Mouse (Mus musculus): ENCODE results near the gene Fam81a. TPM values are rescaled to one million over a fixed set of nuclear protein-coding genes. Genes with fewer than 3 reads are reported as not detected.

Gene Fam81a
- polyA plus RNA-seq, 1 experiment from 2014 or later, result 6.3 TPM

DNA sequence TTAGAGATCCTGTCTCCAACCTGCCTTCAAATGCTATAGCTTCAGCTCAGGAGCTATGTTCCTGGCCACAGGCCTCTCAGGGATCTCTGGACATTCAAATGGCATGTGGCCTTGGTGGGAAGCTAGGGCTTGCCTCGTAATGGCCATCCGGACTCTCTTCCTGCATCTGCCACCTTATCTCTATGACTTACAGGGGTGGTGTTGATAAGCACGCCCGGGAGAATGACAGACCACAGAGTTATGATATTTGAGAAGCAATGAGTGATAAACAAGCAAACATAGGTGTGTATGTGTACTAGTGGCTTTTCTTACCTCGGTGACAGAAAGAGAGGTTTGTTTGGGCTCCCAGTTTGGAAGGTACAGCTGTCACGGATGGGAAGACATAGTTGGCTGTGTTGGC is 96.1 kb downstream of the Fam81a start:
- ATAC-seq (ENCODE audit: low FRiP score) (no peak), DNase-seq (ENCODE audit: low spot score) (no peak)
- 91% methylated on average over 6 of the region's 6 CpGs for WGBS

DNA sequence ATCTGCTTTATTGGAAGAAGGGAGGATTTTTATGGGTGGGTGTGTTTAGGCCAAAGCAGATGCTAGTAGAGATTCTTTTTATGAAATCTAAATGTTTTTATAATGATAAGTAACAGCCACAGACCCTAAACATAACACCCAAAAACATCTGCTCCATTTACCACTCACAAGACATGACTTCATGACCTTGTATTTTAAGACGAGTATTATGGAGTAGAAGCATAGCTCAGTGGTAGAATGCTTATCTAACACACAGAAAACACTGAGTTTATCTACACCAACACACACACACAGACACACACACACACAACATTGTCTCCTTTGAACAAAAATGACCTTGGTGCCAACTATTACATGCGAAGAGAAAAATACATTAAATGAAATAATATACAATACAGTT is 97.5 kb downstream of the Fam81a start:
- Histone ChIP-seq H3K36me3 (ENCODE audit: control insufficient read depth, insufficient read depth, low read length) (no peaks in the 10 kb centered on the region), H3K9ac (ENCODE audit: low read depth, low read length) (no peak overlapping the region), H3K4me3 (ENCODE audit: low read depth, low read length) (no peak overlapping the region), H3K4me1 (replicated peaks; ENCODE audit: control insufficient read depth, insufficient read depth, low read length) (no peaks in the 10 kb centered on the region), H3K27me3 (ENCODE audit: control insufficient read depth, insufficient read depth, low read length) (no peaks in the 10 kb centered on the region), H3K9me3 (ENCODE audit: control insufficient read depth, low read length) (no peaks in the 10 kb centered on the region), H3K27ac (ENCODE audit: low read depth, low read length) (no peak overlapping the region), H3K4me2 (replicated peaks; ENCODE audit: low read depth, low read length) (no peak overlapping the region)
- ATAC-seq (ENCODE audit: low FRiP score) (no peak), DNase-seq (ENCODE audit: low spot score) (no peak)
- 80% methylated on average over 2 of the region's 2 CpGs for WGBS

More for the DNA sequence above, 96.1 kb downstream of the Fam81a start:
- H3K9ac ChIP-seq (ENCODE audit: low read depth, low read length), result no peak overlapping the region
- no peaks in the 10 kb centered on the region for H3K9me3 ChIP-seq (ENCODE audit: control insufficient read depth, low read length)
- no peaks in the 10 kb centered on the region for H3K27me3 ChIP-seq (ENCODE audit: control insufficient read depth, insufficient read depth, low read length)
- no peak overlapping the region for H3K27ac ChIP-seq (ENCODE audit: low read depth, low read length)
- H3K4me3 ChIP-seq (ENCODE audit: low read depth, low read length), result no peak overlapping the region
- no peaks in the 10 kb centered on the region for H3K36me3 ChIP-seq (ENCODE audit: control insufficient read depth, insufficient read depth, low read length)
- H3K4me2 ChIP-seq (replicated peaks; ENCODE audit: low read depth, low read length), result no peak overlapping the region
- H3K4me1 ChIP-seq (replicated peaks; ENCODE audit: control insufficient read depth, insufficient read depth, low read length), result no peaks in the 10 kb centered on the region

DNA sequence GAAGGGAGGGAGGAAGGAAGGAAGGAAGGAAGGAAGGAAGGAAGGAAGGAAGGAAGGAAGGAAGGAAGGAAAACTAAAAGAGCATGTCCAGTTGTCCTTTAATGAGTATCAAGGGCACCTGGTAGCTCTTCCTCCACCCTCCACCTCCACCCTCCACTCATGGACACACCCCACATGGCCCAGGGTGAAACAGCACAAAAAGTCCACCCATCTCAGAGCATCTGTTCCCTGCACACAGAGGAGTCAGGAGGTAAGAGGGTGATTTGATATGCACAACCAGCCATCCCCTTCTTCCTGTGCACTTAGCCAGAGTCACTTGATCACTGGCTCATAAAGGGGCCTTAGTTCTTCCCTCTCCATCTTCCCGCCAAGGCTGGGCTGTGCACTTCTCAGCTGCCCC is 99.4 kb downstream of the Fam81a start:
- Histone ChIP-seq H3K27me3 (ENCODE audit: control insufficient read depth, insufficient read depth, low read length) (no peaks in the 10 kb centered on the region), H3K9ac (ENCODE audit: low read depth, low read length) (no peak overlapping the region), H3K27ac (ENCODE audit: low read depth, low read length) (no peak overlapping the region), H3K36me3 (ENCODE audit: control insufficient read depth, insufficient read depth, low read length) (no peaks in the 10 kb centered on the region), H3K4me2 (replicated peaks; ENCODE audit: low read depth, low read length) (no peak overlapping the region), H3K9me3 (ENCODE audit: control insufficient read depth, low read length) (no peaks in the 10 kb centered on the region), H3K4me3 (ENCODE audit: low read depth, low read length) (no peak overlapping the region), H3K4me1 (replicated peaks; ENCODE audit: control insufficient read depth, insufficient read depth, low read length) (no peaks in the 10 kb centered on the region)
- ATAC-seq (ENCODE audit: low FRiP score) (no peak), DNase-seq (ENCODE audit: low spot score) (no peak)
- 75% methylated on average over 1 of the region's 1 CpGs for WGBS

DNA sequence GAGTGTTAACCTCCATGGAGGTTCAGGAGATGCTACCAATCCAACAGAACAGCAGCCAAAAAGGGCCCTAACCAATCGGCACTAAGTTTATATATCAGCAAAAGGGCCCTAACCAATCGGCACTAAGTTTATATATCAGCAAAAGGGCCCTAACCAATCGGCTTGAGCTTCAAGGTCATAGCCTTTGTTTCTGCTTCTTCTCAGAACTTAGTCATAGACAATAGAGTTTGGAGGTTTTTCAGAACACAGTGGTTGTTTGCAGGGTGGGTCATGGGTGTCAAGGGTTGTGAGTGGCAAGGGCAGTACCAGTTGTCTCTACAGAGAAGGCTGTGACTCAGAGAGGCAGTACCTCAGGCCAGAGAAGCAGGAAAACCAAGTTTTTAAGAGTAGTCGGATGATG is 100.2 kb downstream of the Fam81a start:
- no peak overlapping the region for H3K9ac ChIP-seq (ENCODE audit: low read depth, low read length)
- no peaks in the 10 kb centered on the region for H3K27me3 ChIP-seq (ENCODE audit: control insufficient read depth, insufficient read depth, low read length)
- DNase-seq (ENCODE audit: low spot score) (no peak), ATAC-seq (ENCODE audit: low FRiP score) (no peak)
- no peaks in the 10 kb centered on the region for H3K36me3 ChIP-seq (ENCODE audit: control insufficient read depth, insufficient read depth, low read length)
- H3K9me3 ChIP-seq (ENCODE audit: control insufficient read depth, low read length), result no peaks in the 10 kb centered on the region
- no peak overlapping the region for H3K4me3 ChIP-seq (ENCODE audit: low read depth, low read length)
- WGBS, result 93% methylated on average over 4 of the region's 4 CpGs
- H3K4me1 ChIP-seq (replicated peaks; ENCODE audit: control insufficient read depth, insufficient read depth, low read length), result no peaks in the 10 kb centered on the region
- no peak overlapping the region for H3K27ac ChIP-seq (ENCODE audit: low read depth, low read length)
- no peak overlapping the region for H3K4me2 ChIP-seq (replicated peaks; ENCODE audit: low read depth, low read length)

DNA sequence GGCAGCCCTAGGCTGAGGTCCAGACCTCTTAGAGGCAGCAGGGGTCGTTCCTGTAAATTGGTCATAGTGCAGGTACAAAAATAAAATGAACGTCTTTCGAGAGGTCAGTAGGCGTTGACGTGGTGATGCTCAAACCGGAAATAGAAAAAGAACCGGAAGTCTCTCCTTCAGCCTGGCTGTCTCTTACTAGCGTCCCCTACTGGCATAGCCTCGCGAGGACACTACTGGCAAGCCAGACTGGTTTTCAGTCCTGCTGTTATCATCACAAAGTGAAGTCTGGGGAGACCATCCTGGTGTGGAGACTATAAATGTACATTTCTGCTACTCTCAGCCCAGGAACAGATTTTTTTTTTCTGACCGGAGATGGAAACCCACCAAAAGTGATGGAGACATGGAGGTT is 101.8 kb downstream of the Fam81a start:
- ATAC-seq (ENCODE audit: low FRiP score), result no peak
- Histone ChIP-seq H3K9me3 (ENCODE audit: control insufficient read depth, low read length) (no peaks in the 10 kb centered on the region), H3K4me2 (replicated peaks; ENCODE audit: low read depth, low read length) (no peak overlapping the region), H3K27me3 (ENCODE audit: control insufficient read depth, insufficient read depth, low read length) (no peaks in the 10 kb centered on the region), H3K4me1 (replicated peaks; ENCODE audit: control insufficient read depth, insufficient read depth, low read length) (no peaks in the 10 kb centered on the region), H3K36me3 (ENCODE audit: control insufficient read depth, insufficient read depth, low read length) (no peaks in the 10 kb centered on the region), H3K4me3 (ENCODE audit: low read depth, low read length) (no peak overlapping the region), H3K9ac (ENCODE audit: low read depth, low read length) (no peak overlapping the region), H3K27ac (ENCODE audit: low read depth, low read length) (no peak overlapping the region)
- DNase-seq (ENCODE audit: low spot score), result no peak
- WGBS, result 84% methylated on average over 11 of the region's 11 CpGs

DNA sequence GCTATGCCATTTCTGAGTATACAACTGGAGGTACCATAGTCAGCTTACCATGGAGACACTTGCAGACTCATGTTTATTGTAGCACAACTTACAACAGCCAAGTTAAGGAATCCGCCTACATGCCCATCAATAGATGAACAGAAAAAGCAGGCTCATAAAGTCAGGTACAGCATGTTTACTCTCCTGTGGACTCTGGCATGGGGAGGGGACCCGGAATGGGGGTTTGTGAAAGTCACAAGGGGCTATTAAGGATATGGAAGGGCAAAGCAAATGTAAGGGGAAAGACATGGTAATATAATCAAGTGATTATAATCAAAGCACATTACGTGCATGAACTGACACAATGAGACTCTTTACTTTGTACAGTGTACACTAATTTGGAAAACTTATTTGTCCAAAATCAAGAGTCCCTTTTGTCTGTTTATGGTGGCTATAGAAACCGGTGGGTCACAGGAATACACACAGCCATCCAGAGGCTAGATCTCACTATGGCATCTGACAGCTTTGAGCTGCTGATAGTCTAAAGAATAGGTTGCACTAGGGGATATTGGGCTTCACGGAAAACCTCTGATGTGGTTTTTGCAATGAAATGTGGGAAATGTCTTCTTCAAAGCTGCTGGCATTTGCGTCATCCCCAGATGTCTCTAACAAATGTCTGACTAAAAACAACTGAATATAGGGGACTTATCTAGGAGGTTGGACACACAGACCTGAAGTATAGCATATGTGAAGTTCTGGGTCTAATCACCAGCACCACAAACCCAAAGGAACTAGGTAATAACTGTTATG is 102.6 kb downstream of the Fam81a start:
- Histone ChIP-seq H3K4me1 (replicated peaks; ENCODE audit: control insufficient read depth, insufficient read depth, low read length) (no peaks in the 10 kb centered on the region), H3K36me3 (ENCODE audit: control insufficient read depth, insufficient read depth, low read length) (no peaks in the 10 kb centered on the region), H3K4me3 (ENCODE audit: low read depth, low read length) (no peak overlapping the region), H3K27me3 (ENCODE audit: control insufficient read depth, insufficient read depth, low read length) (no peaks in the 10 kb centered on the region), H3K9me3 (ENCODE audit: control insufficient read depth, low read length) (no peaks in the 10 kb centered on the region), H3K9ac (ENCODE audit: low read depth, low read length) (no peak overlapping the region), H3K27ac (ENCODE audit: low read depth, low read length) (no peak overlapping the region), H3K4me2 (replicated peaks; ENCODE audit: low read depth, low read length) (no peak overlapping the region)
- ATAC-seq (ENCODE audit: low FRiP score) (no peak), DNase-seq (ENCODE audit: low spot score) (no peak)
- WGBS, result 93% methylated on average over 6 of the region's 6 CpGs

Other genes with a start within 250 kb of the Fam81a start
- gene Bnip2, start 153.1 kb downstream of the Fam81a start, polyA plus RNA-seq (2014; fragmentation: Nextera tagmentation; extraction: Ambion mirVana), result 124 and 126 TPM in 2 replicates
- 199 and 220 TPM in 2 replicates for gene Gtf2a2, start 130.0 kb downstream of the Fam81a start, polyA plus RNA-seq (2014; fragmentation: Nextera tagmentation; extraction: Ambion mirVana)
- 0.03 TPM in 1 of 2 replicates, not detected in the other for gene Gcnt3, start 104.5 kb downstream of the Fam81a start, polyA plus RNA-seq (2014; fragmentation: Nextera tagmentation; extraction: Ambion mirVana)
- gene Myo1e, start 64.8 kb upstream of the Fam81a start, polyA plus RNA-seq (2014; fragmentation: Nextera tagmentation; extraction: Ambion mirVana), result 10.0 and 10.8 TPM in 2 replicates

Data from hindbrain, embryonic 11.5 days (tissue).